11 mouse cellular contexts compared by ENCODE assay signal in genomic region chr4:123323534-123323933, GRCm38 (mm10). TPM values are rescaled to one million over a fixed set of nuclear protein-coding genes. Genes with fewer than 3 reads are reported as not detected.
DNase-seq lines count a peak whose midpoint lies in the region; ATAC-seq and TF ChIP-seq lines count a peak whose summit lies in the region.
"Had no signal": no experiment of that assay in that cellular context is flagged by ENCODE, and none has a peak within 500 bp of the region (broad histone marks: within the 10 kb centered on the region; RNA-seq: fewer than 3 reads in every experiment).

Gene Oxct2a (minus strand): TSS chr4:123323634.

- no peak for TF ChIP-seq CTCF in gastrocnemius, adult 2 months (IDR thresholded peaks at IDR 0.05)

- ATAC-seq in neural tube, embryonic 11.5 days (ENCODE audit: insufficient read depth, low FRiP score, low TSS enrichment) = no peak
- no peak for ATAC-seq in liver, embryonic 12.5 days

- H3K4me3 ChIP-seq in gastrocnemius, adult 2 months = peak within 1 kb of the TSS; percentile 46
- H3K4me3 ChIP-seq in neural tube, embryonic 11.5 days (ENCODE audit: low read depth, low read length) = peak within 1 kb of the TSS; percentile 8; the same call in 1 of the 2 replicates
- peak within 1 kb of the TSS; percentile 19 for H3K4me3 ChIP-seq in liver, embryonic 12.5 days

- H3K9ac ChIP-seq in neural tube, embryonic 11.5 days (ENCODE audit: low read length) = no peak within 1 kb of the TSS
- no peak within 1 kb of the TSS for H3K9ac ChIP-seq in liver, embryonic 12.5 days
- H3K9ac ChIP-seq: liver, embryonic 14.5 days had no signal

- H3K9me3 ChIP-seq in neural tube, embryonic 11.5 days (ENCODE audit: control insufficient read depth, low read length) = no peaks in the 10 kb centered on the region
- H3K9me3 ChIP-seq in liver, embryonic 12.5 days (replicated peaks) = no peaks in the 10 kb centered on the region

- H3K27me3 ChIP-seq in neural tube, embryonic 11.5 days (ENCODE audit: control insufficient read depth, insufficient read depth, low read length) = peaks cover 7% of the 10 kb centered on the region
- H3K27me3 ChIP-seq in liver, embryonic 12.5 days (replicated peaks) = peaks cover 32% of the 10 kb centered on the region

- no peak for DNase-seq in gastrocnemius, adult 2 months
- no peak for DNase-seq in gastrocnemius, postnatal 36 days
- peak; percentile 21 for DNase-seq in neural tube, embryonic 11.5 days (ENCODE audit: low spot score)
- DNase-seq in neural tube, embryonic 10.5 days (ENCODE audit: extremely low spot score, low spot score) = no peak
- peak; percentile 54 for DNase-seq in testis, postnatal 10 days (ENCODE audit: low spot score)
- DNase-seq in spleen, postnatal 14 days (ENCODE audit: low spot score in 2 of 2) = no peak
- DNase-seq in thymus, postnatal 14 days = no peak
- DNase-seq: adrenal gland, adult 8-10 months; right cerebral cortex, adult 18-20 months had no signal

- H3K36me3 ChIP-seq in neural tube, embryonic 11.5 days (ENCODE audit: control insufficient read depth, insufficient read depth, low read length) = no peaks in the 10 kb centered on the region
- no peaks in the 10 kb centered on the region for H3K36me3 ChIP-seq in liver, embryonic 12.5 days

- peak within 1 kb of the TSS; percentile 33 for H3K4me2 ChIP-seq in neural tube, embryonic 11.5 days (ENCODE audit: low read depth)
- peak within 1 kb of the TSS; percentile 45 for H3K4me2 ChIP-seq in liver, embryonic 12.5 days

- WGBS in neural tube, embryonic 11.5 days = 15% methylated on average over 13 of the region's 13 CpGs
- WGBS in liver, embryonic 12.5 days (ENCODE audit: insufficient replicate concordance) = 18% methylated on average over 13 of the region's 13 CpGs

- H3K4me1 ChIP-seq in neural tube, embryonic 11.5 days (ENCODE audit: control insufficient read depth, insufficient read depth, low read length) = no peaks in the 10 kb centered on the region
- no peaks in the 10 kb centered on the region for H3K4me1 ChIP-seq in liver, embryonic 12.5 days

- intact Hi-C loops in gastrocnemius, adult 2 months (cut with DNase I) = no loop called here
- intact Hi-C loops in gastrocnemius, postnatal 36 days (cut with DNase I) = no loop called here

- no peak within 1 kb of the TSS for H3K27ac ChIP-seq in gastrocnemius, adult 2 months
- no peak within 1 kb of the TSS for H3K27ac ChIP-seq in neural tube, embryonic 11.5 days (ENCODE audit: low read depth, low read length)
- H3K27ac ChIP-seq in liver, embryonic 12.5 days = no peak within 1 kb of the TSS
- H3K27ac ChIP-seq: liver, embryonic 14.5 days had no signal

RNA-seq across cellular contexts. Expression of gene Oxct2a, which starts in this region (rescaled TPM):
- under 1 TPM in 1 of 2 experiments, not detected in 1; 0.33 TPM for total RNA-seq in gastrocnemius, adult 2 months (2021)
- total RNA-seq in gastrocnemius, postnatal 36 days (2021) = under 1 TPM; 0.15 to 0.23 TPM
- not detected in 2 replicates for polyA plus RNA-seq in neural tube, embryonic 11.5 days (2014; fragmentation: Nextera tagmentation; extraction: Ambion mirVana)
- polyA plus RNA-seq in liver, embryonic 12.5 days (2016; fragmentation: Nextera tagmentation; extraction: Ambion mirVana) = 0.19 TPM in 1 of 2 replicates, not detected in the other
- total RNA-seq: adrenal gland, adult 8-10 months had no signal

Comparison
In these comparisons a context has a peak if more than half of its experiments do, and no peak if none do; other contexts are left out.
1. Peak in DNase-seq, H3K4me3 ChIP-seq and H3K4me2 ChIP-seq in neural tube, embryonic 11.5 days; RNA of the gene not detected or under 1 TPM.